Mouse (Mus musculus) kidney, adult 2 months (tissue): ENCODE measurements around the gene Rgl3. TPM values are rescaled to one million over a fixed set of nuclear protein-coding genes. Genes with fewer than 3 reads are reported as not detected.

Source experiments
- DNase-seq: peaks from one replicate; pipeline ENCODE4 v3.0.0; 2021
- H3K27ac ChIP-seq: fragments of 200-500 bp; 2 replicates; pipeline ENCODE4 v1.5.1; 2012; ENCODE audit warnings: low read depth, low read length, control low read depth, inconsistent platforms; ENCODE audit not compliant: insufficient read depth
- H3K27me3 ChIP-seq: fragments of 200-500 bp; replicated peaks from 2 replicates; pipeline ENCODE4 v1.6.1; 2012; ENCODE audit warnings: mild to moderate bottlenecking, moderate library complexity, low read length, inconsistent platforms; ENCODE audit not compliant: control insufficient read depth, insufficient read depth
- H3K36me3 ChIP-seq: fragments of 200-500 bp; 2 replicates; pipeline ENCODE4 v1.6.1; 2012; ENCODE audit warnings: mild to moderate bottlenecking, moderate library complexity, low read length, inconsistent platforms; ENCODE audit not compliant: control insufficient read depth, insufficient read depth
- H3K4me1 ChIP-seq: fragments of 200-500 bp; 2 replicates; pipeline ENCODE4 v1.6.1; 2011; ENCODE audit warnings: low read length; ENCODE audit not compliant: control insufficient read depth, insufficient read depth
- H3K4me3 ChIP-seq: fragments of 200-500 bp; 2 replicates; pipeline ENCODE4 v1.5.1; 2011; ENCODE audit warnings: mild to moderate bottlenecking, low read depth, low read length, control low read depth; ENCODE audit not compliant: insufficient read depth
- CTCF ChIP-seq: fragments of 200-500 bp; conservative IDR thresholded peaks from 2 replicates; pipeline ENCODE4 v1.5.1; 2011; ENCODE audit warnings: low read depth, mild to moderate bottlenecking, control low read depth, low read length, moderate library complexity, mixed read lengths; ENCODE audit not compliant: insufficient read depth, insufficient read length
- POLR2A ChIP-seq: fragments of 200-500 bp; IDR thresholded peaks from one replicate; pipeline ENCODE4 v1.6.1; 2011; ENCODE audit warnings: low read depth, low read length, control low read depth
- WGBS: fragments of 180-500 bp; shearing (Covaris S2); methylation state at CpG from one replicate; pipeline ENCODE4 v1.1.7; 2018; 5-methylcytosine and 5-hydroxymethylcytosine counted together
- polyA plus RNA-seq: library from polyadenylated mRNA; depleted of rRNA; stranded (reverse); fragments of >200 nt; gene quantifications from 2 replicates; pipeline ENCODE4 v1.2.3, GENCODE M21; 2012

Gene Rgl3
- polyA plus RNA-seq, 1 experiment = 88.2 TPM

DNA sequence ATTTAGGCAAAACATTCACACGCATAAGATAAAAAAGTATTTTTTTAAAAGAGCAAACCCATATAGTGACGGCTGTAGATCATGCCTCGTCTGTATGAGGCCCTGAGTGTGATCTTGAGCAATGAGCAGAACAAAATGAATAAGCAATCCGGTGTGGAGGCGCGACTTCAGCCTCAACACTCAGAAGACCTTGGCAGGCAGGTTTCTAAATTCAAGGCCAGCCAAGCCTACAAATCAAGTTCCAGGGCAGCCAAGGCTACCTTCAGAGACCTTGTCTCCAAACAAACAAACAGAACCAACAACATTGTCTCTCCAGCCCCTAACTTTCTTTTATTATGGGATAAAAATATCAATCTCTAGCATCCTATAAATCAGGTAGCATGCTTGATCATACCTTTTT is 11.1 kb upstream of the Rgl3 start:
- DNase-seq = no peak
- peaks cover 5% of the 10 kb centered on the region for H3K4me1 ChIP-seq
- H3K4me3 ChIP-seq = no peak overlapping the region
- H3K36me3 ChIP-seq = no peaks in the 10 kb centered on the region
- H3K27ac ChIP-seq = no peak overlapping the region
- TF ChIP-seq CTCF (no peak), POLR2A (no peak)
- 93% methylated on average over 6 of the region's 6 CpGs for WGBS
- no peaks in the 10 kb centered on the region for H3K27me3 ChIP-seq

DNA sequence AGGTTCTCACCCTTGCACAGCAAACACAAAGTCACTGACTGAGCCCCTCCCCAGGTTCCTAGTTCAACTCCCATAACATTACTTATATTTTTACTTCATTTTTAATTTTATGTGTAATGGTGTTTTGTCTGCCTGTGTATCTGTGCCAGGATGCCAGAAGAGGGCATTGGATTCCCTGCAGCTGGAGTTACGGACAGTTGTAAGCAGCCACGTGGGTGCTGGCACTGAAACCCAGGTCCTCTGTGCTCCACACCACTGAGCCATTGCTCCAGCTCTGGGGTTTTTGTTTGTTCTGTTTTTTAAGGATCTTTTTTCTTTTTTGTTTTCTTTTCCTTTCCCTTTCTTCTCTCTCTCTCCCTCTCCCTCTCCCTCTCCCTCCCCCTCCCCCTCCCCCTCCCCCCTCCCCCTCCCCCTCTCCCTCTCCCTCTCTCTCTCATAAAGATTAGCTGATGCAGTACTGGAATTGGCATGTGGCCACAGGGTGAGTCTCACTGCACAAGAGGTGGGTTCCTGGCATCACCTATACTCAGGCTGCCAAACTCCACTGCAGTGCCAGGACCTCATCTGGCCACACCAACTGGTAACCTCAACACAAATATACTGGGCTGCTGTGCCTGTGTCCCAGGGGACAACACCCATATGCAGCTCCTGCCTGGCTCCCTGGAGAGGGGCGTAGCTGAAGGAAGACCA is 7.1 kb upstream of the Rgl3 start:
- Histone ChIP-seq H3K4me1 (no peaks in the 10 kb centered on the region; the same call in 1 of the 2 replicates), H3K27me3 (no peaks in the 10 kb centered on the region), H3K36me3 (no peaks in the 10 kb centered on the region), H3K27ac (no peak overlapping the region), H3K4me3 (no peak overlapping the region)
- no peak for TF ChIP-seq POLR2A
- TF ChIP-seq CTCF = no peak
- no peak for DNase-seq
- 81% methylated on average over 3 of the region's 3 CpGs for WGBS

DNA sequence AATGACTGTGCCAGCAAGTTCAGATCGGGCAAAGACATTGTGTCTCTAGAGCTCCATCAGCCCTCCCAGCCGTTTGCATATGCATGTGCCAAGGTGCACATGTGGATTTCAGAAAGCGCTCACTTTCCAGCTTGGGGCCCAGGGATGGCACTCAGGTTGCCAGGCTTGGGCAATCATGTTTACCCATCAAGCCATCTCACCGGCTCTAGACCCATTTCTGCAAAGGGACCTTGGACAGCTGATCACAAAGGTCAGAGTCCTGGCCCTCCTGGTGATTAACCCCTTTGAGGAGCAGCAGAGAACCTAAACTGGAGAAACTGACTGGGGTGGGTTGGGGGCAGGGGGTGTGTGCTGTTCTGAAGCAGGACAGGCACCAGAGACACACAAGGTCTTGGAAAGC is 3.0 kb upstream of the Rgl3 start:
- Histone ChIP-seq H3K36me3 (no peaks in the 10 kb centered on the region), H3K27ac (no peak overlapping the region), H3K27me3 (no peaks in the 10 kb centered on the region), H3K4me1 (peaks cover 7% of the 10 kb centered on the region), H3K4me3 (no peak overlapping the region)
- TF ChIP-seq CTCF = no peak
- no peak for TF ChIP-seq POLR2A
- WGBS = 59% methylated on average over 4 of the region's 4 CpGs
- peak; percentile 63 for DNase-seq

DNA sequence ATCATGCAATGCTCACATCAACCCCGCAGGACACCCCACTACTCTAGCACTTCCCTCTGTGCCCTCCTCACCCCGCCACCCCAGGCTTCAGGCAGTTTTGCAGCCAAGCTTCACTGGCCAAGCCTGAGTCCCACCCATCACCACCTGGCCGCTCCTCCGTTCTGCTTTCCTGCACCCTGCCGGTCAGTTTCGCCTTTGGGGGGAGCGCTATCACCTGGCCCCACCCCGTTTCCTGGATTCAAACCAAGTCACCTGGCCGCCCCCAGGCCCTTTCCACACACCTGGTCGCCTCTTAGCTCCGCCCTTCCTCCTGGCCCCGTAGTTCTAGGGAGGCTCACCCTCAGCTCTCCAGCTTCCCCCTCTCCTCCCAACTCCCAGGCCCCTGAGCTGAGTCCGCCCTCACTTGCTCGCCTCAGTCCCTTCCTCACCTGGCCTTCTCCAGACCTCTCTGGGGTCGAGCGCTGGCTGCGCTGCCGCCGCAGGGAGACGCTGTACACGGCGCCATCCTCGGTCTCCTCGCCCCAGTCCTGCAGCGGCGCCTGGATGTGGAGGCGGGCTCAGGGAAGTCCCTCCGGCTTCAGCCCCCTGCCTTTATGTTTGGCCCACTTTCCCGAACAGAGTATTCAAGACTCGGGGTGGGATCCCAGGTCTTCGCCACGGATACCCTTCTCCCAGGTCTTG is 685 bp downstream of the Rgl3 start:
- Histone ChIP-seq H3K27me3 (no peaks in the 10 kb centered on the region), H3K36me3 (no peaks in the 10 kb centered on the region), H3K4me1 (peaks cover 7% of the 10 kb centered on the region), H3K4me3 (peak overlapping the region; percentile 92), H3K27ac (peak overlapping the region; percentile 57)
- TF ChIP-seq CTCF = no peak
- TF ChIP-seq POLR2A = no peak
- 3% methylated on average over 32 of the region's 32 CpGs for WGBS
- peak; percentile 85 for DNase-seq

DNA sequence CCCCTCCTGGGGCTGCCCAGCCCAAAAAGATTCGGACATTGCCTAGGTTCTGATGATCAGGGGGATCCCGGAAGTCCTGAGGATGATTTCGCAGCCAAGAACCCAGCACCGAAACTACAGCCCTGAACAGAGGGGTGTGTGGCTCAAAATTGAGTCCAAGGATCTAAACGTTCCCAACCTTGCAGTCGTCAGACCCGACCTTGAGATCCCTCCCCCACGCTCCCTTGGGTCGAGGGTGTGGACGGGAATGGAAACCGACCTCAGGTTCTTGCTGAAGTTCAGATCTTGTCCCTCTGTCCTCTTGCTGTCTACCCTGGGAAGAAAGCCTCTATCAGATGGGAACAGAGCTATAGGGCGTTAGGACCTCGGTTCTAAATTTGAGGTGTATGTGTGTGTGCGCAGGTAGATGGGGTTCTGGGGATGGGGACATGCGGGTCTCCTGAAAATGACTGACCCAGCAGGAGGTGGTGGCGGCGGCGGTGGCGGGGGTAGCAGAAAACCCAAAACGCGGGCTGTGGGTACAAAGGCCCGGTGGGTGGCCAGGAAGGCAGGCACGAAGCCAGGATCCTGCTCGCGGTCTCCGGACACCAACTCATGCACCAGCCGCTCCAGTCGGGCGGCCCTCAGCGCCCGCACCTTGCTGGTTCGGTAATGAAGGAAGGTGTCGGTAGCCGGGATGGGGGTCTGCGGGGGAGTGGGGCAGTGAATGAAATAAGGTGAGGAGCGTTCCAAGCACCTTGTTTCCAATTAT is 1.5 kb downstream of the Rgl3 start:
- WGBS = 36% methylated on average over 36 of the region's 36 CpGs
- peak overlapping the region; percentile 92 for H3K4me3 ChIP-seq
- peak overlapping the region; percentile 41 for H3K27ac ChIP-seq
- no peaks in the 10 kb centered on the region for H3K27me3 ChIP-seq
- H3K4me1 ChIP-seq = peaks cover 7% of the 10 kb centered on the region
- peak; percentile 19 for DNase-seq
- TF ChIP-seq CTCF (no peak), POLR2A (no peak)
- no peaks in the 10 kb centered on the region for H3K36me3 ChIP-seq

DNA sequence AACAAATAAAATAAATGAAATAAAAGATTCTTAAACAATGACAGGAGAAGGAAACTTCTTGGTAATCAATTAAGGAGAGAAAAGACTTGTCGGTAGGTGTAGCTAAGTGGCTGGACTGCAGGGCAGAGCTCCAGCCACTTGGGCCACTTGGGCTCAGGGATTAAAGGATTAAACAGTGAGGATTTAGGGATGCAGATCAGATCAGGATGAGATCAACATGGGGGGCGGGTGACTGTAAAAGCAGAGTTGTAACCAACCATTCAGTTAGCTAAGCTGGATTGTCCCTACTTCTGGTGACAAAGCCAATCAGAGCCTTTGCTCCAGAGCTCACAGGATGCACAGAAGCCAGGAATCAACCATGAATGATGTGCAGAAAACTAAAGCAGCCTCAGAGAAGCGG is 5.3 kb downstream of the Rgl3 start:
- H3K27me3 ChIP-seq = no peaks in the 10 kb centered on the region
- no peak overlapping the region for H3K27ac ChIP-seq
- H3K36me3 ChIP-seq = peaks cover 6% of the 10 kb centered on the region
- no peak for TF ChIP-seq POLR2A
- no peak for TF ChIP-seq CTCF
- H3K4me3 ChIP-seq = no peak overlapping the region
- 64% methylated on average over 3 of the region's 3 CpGs for WGBS
- H3K4me1 ChIP-seq = peaks cover 3% of the 10 kb centered on the region; the same call in 1 of the 2 replicates
- no peak for DNase-seq
